Mouse (Mus musculus): ENCODE measurements at regions not wholly inside any gene's neighbourhood (a gene's known extent, or its start where the extent isn't known, plus 50 kb on each side); places are given as distances from the start of the nearest gene placed in this dataset.
A peak's percentile ranks its signal among the peaks of the same experiment; 100 is the strongest.

DNA sequence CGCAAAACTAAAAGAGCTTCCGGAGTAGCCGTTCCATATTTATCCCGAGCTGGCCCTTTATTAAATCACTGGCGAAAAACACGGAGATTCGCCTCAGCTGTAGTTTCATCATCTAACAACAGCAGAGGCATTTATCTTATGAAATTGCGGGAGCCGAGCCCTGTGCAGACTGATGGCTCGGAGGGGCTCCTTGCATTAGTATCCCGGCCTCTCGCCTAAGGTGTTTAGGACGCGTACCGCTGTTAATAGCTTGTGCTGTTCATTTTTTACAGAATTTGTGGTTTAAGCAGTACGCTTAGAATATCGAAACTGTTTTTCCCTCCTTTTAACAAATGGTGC is 361.9 kb downstream of the En1 start:
- H3K9ac ChIP-seq (ENCODE audit: low read depth, low read length, severe bottlenecking) = 0 out of 2 replicates have a peak overlapping the region, but pooled peaks have one; percentile 35
- H3K4me3 ChIP-seq (replicated peaks; ENCODE audit: low read length) = peak overlapping the region; percentile 33
- no peaks in the 10 kb centered on the region for H3K27me3 ChIP-seq (ENCODE audit: control insufficient read depth, insufficient read depth, low read length)
- H3K9me3 ChIP-seq (ENCODE audit: control insufficient read depth, low read length) = no peaks in the 10 kb centered on the region
- WGBS = 34% methylated on average over 17 of the region's 17 CpGs
- DNase-seq (ENCODE audit: low spot score) (no peak), ATAC-seq (ENCODE audit: low FRiP score, low read depth) (peak; percentile 6; the same call in 1 of the 2 replicates)
- H3K27ac ChIP-seq (replicated peaks; ENCODE audit: low read depth, low read length) = no peak overlapping the region
- no peak for TF ChIP-seq POLR2A (IDR thresholded peaks at IDR 0.05; ENCODE audit: borderline replicate concordance, extremely low read depth, insufficient read depth, insufficient read length)
- H3K36me3 ChIP-seq (ENCODE audit: control insufficient read depth, insufficient read depth, low read length) = no peaks in the 10 kb centered on the region
- peak overlapping the region; percentile 53 for H3K4me2 ChIP-seq (replicated peaks; ENCODE audit: low read depth, low read length, severe bottlenecking)
- H3K4me1 ChIP-seq (ENCODE audit: control insufficient read depth, insufficient read depth, low read length) = no peaks in the 10 kb centered on the region

DNA sequence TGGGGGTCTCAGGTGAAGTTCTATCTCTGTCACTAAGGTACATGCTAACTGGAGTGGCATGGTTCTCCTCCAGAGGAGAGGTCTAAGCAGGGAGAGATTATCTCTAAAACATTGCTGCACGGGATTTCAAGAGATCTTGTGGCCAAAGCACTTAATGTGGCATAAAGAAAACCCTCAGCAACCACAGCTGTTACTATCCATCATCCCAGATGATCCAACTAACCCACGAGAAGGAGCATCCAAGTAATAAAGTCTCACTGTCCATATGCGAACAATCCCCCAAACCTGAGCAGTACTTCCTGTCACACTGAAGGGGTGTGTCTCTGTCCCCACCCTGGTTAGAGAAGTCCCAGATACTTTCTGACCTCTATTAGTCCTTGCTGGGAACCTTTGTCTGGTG is 363.9 kb downstream of the En1 start:
- WGBS = 64% methylated on average over 3 of the region's 3 CpGs
- ATAC-seq (ENCODE audit: low FRiP score, low read depth) = no peak

DNA sequence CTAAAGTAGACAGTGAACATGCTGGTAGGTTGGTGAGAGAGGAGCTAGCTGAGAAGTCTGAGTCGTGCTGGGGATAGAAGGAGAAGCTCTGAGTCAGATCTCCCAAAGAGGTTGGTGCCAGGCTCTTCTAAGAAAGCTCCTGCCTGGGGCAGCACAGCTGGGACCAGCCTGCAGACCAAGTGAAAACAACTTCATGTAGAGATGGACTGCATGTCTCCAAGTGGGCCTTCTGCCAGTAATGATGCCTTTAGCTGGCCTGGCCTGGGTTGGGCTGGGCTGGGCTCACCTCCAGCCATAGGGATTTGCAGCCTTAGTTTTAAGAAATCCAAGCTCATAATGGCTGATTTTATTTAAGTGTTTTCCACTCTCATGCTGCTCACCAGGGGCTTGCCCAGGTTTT is 357.7 kb downstream of the Insig2 start:
- Histone ChIP-seq H3K4me1 (ENCODE audit: control insufficient read depth, insufficient read depth, low read length) (peaks cover 9% of the 10 kb centered on the region), H3K27me3 (ENCODE audit: control insufficient read depth, insufficient read depth, low read length) (no peaks in the 10 kb centered on the region), H3K36me3 (ENCODE audit: control insufficient read depth, insufficient read depth, low read length) (no peaks in the 10 kb centered on the region), H3K9me3 (ENCODE audit: control insufficient read depth, low read length) (no peaks in the 10 kb centered on the region), H3K27ac (replicated peaks; ENCODE audit: low read depth, low read length) (no peak overlapping the region), H3K9ac (ENCODE audit: low read depth, low read length, severe bottlenecking) (no peak overlapping the region), H3K4me2 (replicated peaks; ENCODE audit: low read depth, low read length, severe bottlenecking) (no peak overlapping the region), H3K4me3 (replicated peaks; ENCODE audit: low read length) (no peak overlapping the region)
- no peak for TF ChIP-seq POLR2A (IDR thresholded peaks at IDR 0.05; ENCODE audit: borderline replicate concordance, extremely low read depth, insufficient read depth, insufficient read length)
- WGBS = 74% methylated on average over 1 of the region's 1 CpGs
- DNase-seq (ENCODE audit: low spot score) = peak; percentile 51
- no peak for ATAC-seq (ENCODE audit: low FRiP score, low read depth)

More for the DNA sequence above, 363.9 kb downstream of the En1 start:
- Histone ChIP-seq H3K27ac (replicated peaks; ENCODE audit: low read depth, low read length) (no peak overlapping the region), H3K4me1 (ENCODE audit: control insufficient read depth, insufficient read depth, low read length) (no peaks in the 10 kb centered on the region), H3K9ac (ENCODE audit: low read depth, low read length, severe bottlenecking) (no peak overlapping the region), H3K36me3 (ENCODE audit: control insufficient read depth, insufficient read depth, low read length) (no peaks in the 10 kb centered on the region), H3K4me3 (replicated peaks; ENCODE audit: low read length) (no peak overlapping the region), H3K4me2 (replicated peaks; ENCODE audit: low read depth, low read length, severe bottlenecking) (no peak overlapping the region), H3K27me3 (ENCODE audit: control insufficient read depth, insufficient read depth, low read length) (no peaks in the 10 kb centered on the region), H3K9me3 (ENCODE audit: control insufficient read depth, low read length) (no peaks in the 10 kb centered on the region)
- TF ChIP-seq POLR2A (IDR thresholded peaks at IDR 0.05; ENCODE audit: borderline replicate concordance, extremely low read depth, insufficient read depth, insufficient read length) = no peak
- no peak for DNase-seq (ENCODE audit: low spot score)

DNA sequence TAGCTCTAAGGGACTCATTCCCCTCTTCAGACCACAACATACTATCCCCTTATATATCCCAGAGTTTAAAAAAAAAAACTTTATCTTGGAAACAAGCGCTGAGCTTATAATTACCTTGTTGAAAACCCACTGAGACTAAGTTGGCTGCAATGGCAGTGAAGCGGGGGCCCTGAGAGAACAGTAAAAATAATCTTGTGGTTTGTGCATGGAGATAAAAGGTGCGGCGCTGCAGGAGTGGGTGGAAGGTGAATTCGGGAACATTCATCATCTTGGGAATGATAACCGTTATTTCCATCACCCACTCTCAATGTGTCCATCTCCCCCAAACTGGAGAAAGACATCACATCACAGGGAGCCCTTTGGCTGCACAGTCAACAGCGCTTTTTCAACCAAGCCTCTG is 327.9 kb downstream of the Insig2 start:
- ATAC-seq (ENCODE audit: low FRiP score, low read depth) (no peak), DNase-seq (ENCODE audit: low spot score) (no peak)
- Histone ChIP-seq H3K27me3 (ENCODE audit: control insufficient read depth, insufficient read depth, low read length) (no peaks in the 10 kb centered on the region), H3K9me3 (ENCODE audit: control insufficient read depth, low read length) (peaks cover 4% of the 10 kb centered on the region; the same call in 1 of the 2 replicates), H3K4me3 (replicated peaks; ENCODE audit: low read length) (no peak overlapping the region), H3K4me1 (ENCODE audit: control insufficient read depth, insufficient read depth, low read length) (peaks cover 10% of the 10 kb centered on the region; the same call in 1 of the 2 replicates), H3K27ac (replicated peaks; ENCODE audit: low read depth, low read length) (no peak overlapping the region), H3K36me3 (ENCODE audit: control insufficient read depth, insufficient read depth, low read length) (no peaks in the 10 kb centered on the region), H3K9ac (ENCODE audit: low read depth, low read length, severe bottlenecking) (no peak overlapping the region), H3K4me2 (replicated peaks; ENCODE audit: low read depth, low read length, severe bottlenecking) (no peak overlapping the region)
- WGBS = 77% methylated on average over 7 of the region's 7 CpGs
- TF ChIP-seq POLR2A (IDR thresholded peaks at IDR 0.05; ENCODE audit: borderline replicate concordance, extremely low read depth, insufficient read depth, insufficient read length) = no peak

DNA sequence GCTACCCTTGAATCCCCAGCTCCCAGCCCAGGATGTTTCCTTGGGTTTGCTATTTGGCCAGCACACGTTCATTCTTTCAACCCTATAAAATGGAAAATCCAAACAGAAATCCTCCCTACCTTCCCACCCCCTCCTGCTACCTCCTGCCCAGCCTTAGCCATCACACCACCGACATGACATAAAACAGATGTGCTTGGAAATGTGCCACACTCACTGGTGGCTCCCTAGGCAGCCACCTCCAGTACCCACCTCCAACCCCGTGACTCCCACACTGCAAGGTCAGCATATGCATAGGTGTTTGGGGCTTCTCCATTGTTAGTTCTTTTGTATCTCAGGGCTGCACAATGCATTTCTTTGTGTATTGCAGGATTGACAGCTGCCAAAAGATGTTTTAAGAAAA is 327.2 kb downstream of the Insig2 start:
- no peak for DNase-seq (ENCODE audit: low spot score)
- H3K27ac ChIP-seq (replicated peaks; ENCODE audit: low read depth, low read length) = no peak overlapping the region
- H3K9me3 ChIP-seq (ENCODE audit: control insufficient read depth, low read length) = peaks cover 4% of the 10 kb centered on the region; the same call in 1 of the 2 replicates
- peaks cover 10% of the 10 kb centered on the region; the same call in 1 of the 2 replicates for H3K4me1 ChIP-seq (ENCODE audit: control insufficient read depth, insufficient read depth, low read length)
- no peaks in the 10 kb centered on the region for H3K36me3 ChIP-seq (ENCODE audit: control insufficient read depth, insufficient read depth, low read length)
- H3K4me2 ChIP-seq (replicated peaks; ENCODE audit: low read depth, low read length, severe bottlenecking) = no peak overlapping the region
- H3K4me3 ChIP-seq (replicated peaks; ENCODE audit: low read length) = no peak overlapping the region
- TF ChIP-seq POLR2A (IDR thresholded peaks at IDR 0.05; ENCODE audit: borderline replicate concordance, extremely low read depth, insufficient read depth, insufficient read length) = no peak
- no peaks in the 10 kb centered on the region for H3K27me3 ChIP-seq (ENCODE audit: control insufficient read depth, insufficient read depth, low read length)
- no peak overlapping the region for H3K9ac ChIP-seq (ENCODE audit: low read depth, low read length, severe bottlenecking)
- WGBS = 9% methylated on average over 3 of the region's 3 CpGs
- ATAC-seq (ENCODE audit: low FRiP score, low read depth) = peak; percentile 63; the same call in 1 of the 2 replicates

DNA sequence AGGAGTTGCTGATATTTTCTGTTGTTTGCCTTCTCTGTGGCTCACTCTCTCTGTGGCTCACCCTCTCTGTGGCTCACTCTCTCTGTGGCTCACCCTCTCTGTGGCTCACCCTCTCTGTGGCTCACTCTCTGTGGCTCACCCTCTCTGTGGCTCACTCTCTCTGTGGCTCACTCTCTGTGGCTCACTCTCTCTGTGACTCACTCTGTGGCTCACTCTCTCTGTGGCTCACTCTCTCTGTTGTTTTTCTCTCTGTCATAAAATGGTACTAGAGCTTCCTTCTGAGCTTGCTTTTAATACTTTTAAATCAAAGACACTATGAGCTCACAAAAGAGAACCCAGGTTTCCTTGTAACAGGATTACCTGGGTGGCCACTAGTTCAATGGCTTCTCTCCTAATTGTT is 320.3 kb downstream of the Insig2 start:
- peaks cover 12% of the 10 kb centered on the region for H3K9me3 ChIP-seq (ENCODE audit: control insufficient read depth, low read length)
- no peak overlapping the region for H3K9ac ChIP-seq (ENCODE audit: low read depth, low read length, severe bottlenecking)
- DNase-seq (ENCODE audit: low spot score) (no peak), ATAC-seq (ENCODE audit: low FRiP score, low read depth) (no peak)
- no peak overlapping the region for H3K27ac ChIP-seq (replicated peaks; ENCODE audit: low read depth, low read length)
- no peaks in the 10 kb centered on the region for H3K36me3 ChIP-seq (ENCODE audit: control insufficient read depth, insufficient read depth, low read length)
- H3K4me2 ChIP-seq (replicated peaks; ENCODE audit: low read depth, low read length, severe bottlenecking) = no peak overlapping the region
- no peak overlapping the region for H3K4me3 ChIP-seq (replicated peaks; ENCODE audit: low read length)
- no peaks in the 10 kb centered on the region for H3K4me1 ChIP-seq (ENCODE audit: control insufficient read depth, insufficient read depth, low read length)
- H3K27me3 ChIP-seq (ENCODE audit: control insufficient read depth, insufficient read depth, low read length) = no peaks in the 10 kb centered on the region
- TF ChIP-seq POLR2A (IDR thresholded peaks at IDR 0.05; ENCODE audit: borderline replicate concordance, extremely low read depth, insufficient read depth, insufficient read length) = no peak
